Mouse (Mus musculus) limb, embryonic 15.5 days (tissue): ENCODE measurements around the gene Dqx1. TPM values are rescaled to one million over a fixed set of nuclear protein-coding genes. Genes with fewer than 3 reads are reported as not detected.
A peak's percentile ranks its signal among the peaks of the same experiment; 100 is the strongest.

ENCODE experiments used
- ATAC-seq: fragments of 200-750 bp; cut with Nextera tagmentation; 2 replicates; pipeline ENCODE4 v1.8.0; 2017; ENCODE audit warnings: low read depth, moderate TSS enrichment; ENCODE audit not compliant: insufficient number of reproducible peaks, low FRiP score, low TSS enrichment
- H3K27ac ChIP-seq: fragments of 300-500 bp; sonication (generic); 2 replicates; pipeline ENCODE4 v1.5.1; 2015; ENCODE audit warnings: moderate library complexity, mild to moderate bottlenecking, inconsistent platforms
- H3K27me3 ChIP-seq: fragments of 300-500 bp; sonication (generic); 2 replicates; pipeline ENCODE4 v1.6.1; 2015; ENCODE audit warnings: inconsistent platforms
- H3K36me3 ChIP-seq: fragments of 300-500 bp; sonication (generic); 2 replicates; pipeline ENCODE4 v1.6.1; 2015; ENCODE audit warnings: inconsistent platforms
- H3K4me1 ChIP-seq: fragments of 300-500 bp; sonication (generic); 2 replicates; pipeline ENCODE4 v1.6.1; 2015; ENCODE audit warnings: inconsistent platforms
- H3K4me2 ChIP-seq: fragments of 300-500 bp; sonication (generic); 2 replicates; pipeline ENCODE4 v1.6.1; 2015; ENCODE audit warnings: mild to moderate bottlenecking, inconsistent platforms
- H3K4me3 ChIP-seq: fragments of 300-500 bp; sonication (generic); 2 replicates; pipeline ENCODE4 v1.5.1; 2015; ENCODE audit warnings: mild to moderate bottlenecking, inconsistent platforms
- H3K9ac ChIP-seq: fragments of 300-500 bp; sonication (generic); 2 replicates; pipeline ENCODE4 v1.6.1; 2015; ENCODE audit warnings: inconsistent platforms
- H3K9me3 ChIP-seq: fragments of 300-500 bp; sonication (generic); 2 replicates; pipeline ENCODE4 v1.6.1; 2016; ENCODE audit warnings: inconsistent platforms
- WGBS: fragments of 180-500 bp; shearing (Covaris S2); methylation state at CpG from one replicate; pipeline ENCODE4 v1.1.7; 2015; 5-methylcytosine and 5-hydroxymethylcytosine counted together
- polyA plus RNA-seq: library from polyadenylated mRNA; unstranded; fragments of >200 nt; fragmentation: Nextera tagmentation; extraction: Ambion mirVana; gene quantifications from 2 replicates; pipeline ENCODE4 v1.2.1, GENCODE M21; 2015

Gene Dqx1
- polyA plus RNA-seq, 1 experiment from 2014 or later = 1.3 TPM

- H3K27me3 ChIP-seq = peaks cover 47% of the 10 kb centered on the region
- H3K4me2 ChIP-seq = no peak overlapping the region
- no peak overlapping the region for H3K9ac ChIP-seq
- H3K4me1 ChIP-seq = peaks cover 14% of the 10 kb centered on the region
- H3K4me3 ChIP-seq = no peak overlapping the region
- no peaks in the 10 kb centered on the region for H3K9me3 ChIP-seq
- WGBS = 81% methylated on average over 2 of the region's 2 CpGs
- H3K36me3 ChIP-seq = peaks cover 16% of the 10 kb centered on the region
- no peak for ATAC-seq
- no peak overlapping the region for H3K27ac ChIP-seq
Observed at GRCm38 (mm10) chr6:83058725-83059124, 1.1 kb downstream of the Dqx1 start.

- no peak overlapping the region for H3K4me2 ChIP-seq
- WGBS = 39% methylated on average over 8 of the region's 8 CpGs
- no peak for ATAC-seq
- peaks cover 100% of the 10 kb centered on the region for H3K27me3 ChIP-seq
- H3K4me3 ChIP-seq = no peak overlapping the region
- H3K4me1 ChIP-seq = peaks cover 26% of the 10 kb centered on the region
- no peaks in the 10 kb centered on the region for H3K36me3 ChIP-seq
- H3K27ac ChIP-seq = no peak overlapping the region
- H3K9ac ChIP-seq = no peak overlapping the region
- H3K9me3 ChIP-seq = no peaks in the 10 kb centered on the region
Observed at GRCm38 (mm10) chr6:83065995-83066394, 8.4 kb downstream of the Dqx1 start.

GRCm38 (mm10) chr6:83066441-83066840 is 8.8 kb downstream of the Dqx1 start:
- 26% methylated on average over 6 of the region's 6 CpGs for WGBS

GRCm38 (mm10) chr6:83068221-83068620 is 10.6 kb downstream of the Dqx1 start:
- H3K4me3 ChIP-seq = no peak overlapping the region

More at GRCm38 (mm10) chr6:83066441-83066840, 8.8 kb downstream of the Dqx1 start:
- Histone ChIP-seq H3K9ac (no peak overlapping the region), H3K36me3 (no peaks in the 10 kb centered on the region), H3K4me1 (peaks cover 31% of the 10 kb centered on the region), H3K4me2 (no peak overlapping the region), H3K9me3 (no peaks in the 10 kb centered on the region), H3K4me3 (no peak overlapping the region), H3K27ac (no peak overlapping the region), H3K27me3 (peaks cover 100% of the 10 kb centered on the region)
- no peak for ATAC-seq

GRCm38 (mm10) chr6:83068706-83069487 is 11.3 kb downstream of the Dqx1 start:
- Histone ChIP-seq H3K4me2 (peak overlapping the region; percentile 23; the same call in 1 of the 2 replicates), H3K4me3 (peak overlapping the region; percentile 13), H3K27me3 (peaks cover 99% of the 10 kb centered on the region), H3K9ac (no peak overlapping the region), H3K4me1 (peaks cover 32% of the 10 kb centered on the region), H3K27ac (no peak overlapping the region), H3K9me3 (no peaks in the 10 kb centered on the region), H3K36me3 (no peaks in the 10 kb centered on the region)
- no peak for ATAC-seq
- WGBS = 1% methylated on average over 77 of the region's 81 CpGs

More at GRCm38 (mm10) chr6:83068221-83068620, 10.6 kb downstream of the Dqx1 start:
- ATAC-seq = no peak
- Histone ChIP-seq H3K27me3 (peaks cover 99% of the 10 kb centered on the region), H3K36me3 (no peaks in the 10 kb centered on the region), H3K4me1 (peaks cover 32% of the 10 kb centered on the region), H3K9ac (no peak overlapping the region), H3K9me3 (no peaks in the 10 kb centered on the region), H3K27ac (no peak overlapping the region), H3K4me2 (0 out of 2 replicates have a peak overlapping the region, but pooled peaks have one; percentile 23)
- 14% methylated on average over 8 of the region's 8 CpGs for WGBS

GRCm38 (mm10) chr6:83069488-83070246 is 12.0 kb downstream of the Dqx1 start:
- WGBS = under 1% methylated on average over 69 of the region's 69 CpGs
- Histone ChIP-seq H3K4me2 (peak overlapping the region; percentile 36), H3K4me3 (peak overlapping the region; percentile 25), H3K27ac (no peak overlapping the region), H3K9me3 (no peaks in the 10 kb centered on the region), H3K9ac (no peak overlapping the region), H3K36me3 (no peaks in the 10 kb centered on the region), H3K27me3 (peaks cover 99% of the 10 kb centered on the region), H3K4me1 (peaks cover 32% of the 10 kb centered on the region)
- ATAC-seq = no peak

GRCm38 (mm10) chr6:83070247-83070310 is 12.4 kb downstream of the Dqx1 start, which contains the start of gene Tlx2:
Gene Tlx2, minus strand, starts transcription at chr6:83070293.
- Histone ChIP-seq H3K4me1 (peaks cover 32% of the 10 kb centered on the region), H3K9me3 (no peaks in the 10 kb centered on the region), H3K9ac (no peak within 1 kb of the TSS), H3K27me3 (peaks cover 99% of the 10 kb centered on the region), H3K4me2 (peak within 1 kb of the TSS; percentile 36), H3K36me3 (no peaks in the 10 kb centered on the region), H3K4me3 (peak within 1 kb of the TSS; percentile 25), H3K27ac (no peak within 1 kb of the TSS)
- under 1% methylated on average over 10 of the region's 10 CpGs for WGBS
- ATAC-seq = no peak

GRCm38 (mm10) chr6:83070311-83071219 is 12.9 kb downstream of the Dqx1 start:
- Histone ChIP-seq H3K4me2 (peak overlapping the region; percentile 36), H3K27ac (no peak overlapping the region), H3K9ac (no peak overlapping the region), H3K4me3 (peak overlapping the region; percentile 25), H3K36me3 (no peaks in the 10 kb centered on the region), H3K9me3 (no peaks in the 10 kb centered on the region), H3K27me3 (peaks cover 99% of the 10 kb centered on the region), H3K4me1 (peaks cover 32% of the 10 kb centered on the region)
- 1% methylated on average over 57 of the region's 58 CpGs for WGBS
- ATAC-seq = no peak

GRCm38 (mm10) chr6:83071220-83071619 is 13.6 kb downstream of the Dqx1 start:
- no peaks in the 10 kb centered on the region for H3K36me3 ChIP-seq
- H3K27me3 ChIP-seq = peaks cover 99% of the 10 kb centered on the region
- H3K9ac ChIP-seq = no peak overlapping the region
- WGBS = under 1% methylated on average over 23 of the region's 24 CpGs
- ATAC-seq = peak; percentile 42
- H3K27ac ChIP-seq = no peak overlapping the region
- peaks cover 32% of the 10 kb centered on the region for H3K4me1 ChIP-seq
- no peaks in the 10 kb centered on the region for H3K9me3 ChIP-seq
- H3K4me2 ChIP-seq = 0 out of 2 replicates have a peak overlapping the region, but pooled peaks have one; percentile 0
- H3K4me3 ChIP-seq = peak overlapping the region; percentile 7; the same call in 1 of the 2 replicates

GRCm38 (mm10) chr6:83074979-83075378 is 17.3 kb downstream of the Dqx1 start:
- ATAC-seq = no peak
- WGBS = 26% methylated on average over 2 of the region's 2 CpGs
- no peak overlapping the region for H3K4me2 ChIP-seq

GRCm38 (mm10) chr6:83077630-83078323 is 20.1 kb downstream of the Dqx1 start, which contains the start of gene Pcgf1:
Gene Pcgf1, plus strand, starts transcription at chr6:83077869.
- H3K4me3 ChIP-seq = peak within 1 kb of the TSS; percentile 74
- peaks cover 43% of the 10 kb centered on the region for H3K27me3 ChIP-seq
- peak within 1 kb of the TSS; percentile 96 for H3K4me2 ChIP-seq
- WGBS = under 1% methylated on average over 54 of the region's 54 CpGs
- H3K9me3 ChIP-seq = no peaks in the 10 kb centered on the region
- H3K27ac ChIP-seq = peak within 1 kb of the TSS; percentile 92
- H3K36me3 ChIP-seq = peaks cover 28% of the 10 kb centered on the region
- ATAC-seq = peak; percentile 50
- H3K4me1 ChIP-seq = peaks cover 16% of the 10 kb centered on the region
- H3K9ac ChIP-seq = peak within 1 kb of the TSS; percentile 71

More at GRCm38 (mm10) chr6:83074979-83075378, 17.3 kb downstream of the Dqx1 start:
- Histone ChIP-seq H3K27me3 (peaks cover 65% of the 10 kb centered on the region), H3K9ac (no peak overlapping the region), H3K4me3 (no peak overlapping the region), H3K9me3 (no peaks in the 10 kb centered on the region), H3K27ac (no peak overlapping the region), H3K36me3 (peaks cover 5% of the 10 kb centered on the region; the same call in 1 of the 2 replicates), H3K4me1 (peaks cover 32% of the 10 kb centered on the region)
